Mouse (Mus musculus) frontal cortex, postnatal 36 days (tissue): ENCODE results near the gene Yeats2.

Source experiments
- DNase-seq, 2 experiments: peaks; one replicate each; pipeline ENCODE4 v3.0.0; 2022; ENCODE audit warnings: low spot score in 2 of 2

Gene Yeats2

DNA sequence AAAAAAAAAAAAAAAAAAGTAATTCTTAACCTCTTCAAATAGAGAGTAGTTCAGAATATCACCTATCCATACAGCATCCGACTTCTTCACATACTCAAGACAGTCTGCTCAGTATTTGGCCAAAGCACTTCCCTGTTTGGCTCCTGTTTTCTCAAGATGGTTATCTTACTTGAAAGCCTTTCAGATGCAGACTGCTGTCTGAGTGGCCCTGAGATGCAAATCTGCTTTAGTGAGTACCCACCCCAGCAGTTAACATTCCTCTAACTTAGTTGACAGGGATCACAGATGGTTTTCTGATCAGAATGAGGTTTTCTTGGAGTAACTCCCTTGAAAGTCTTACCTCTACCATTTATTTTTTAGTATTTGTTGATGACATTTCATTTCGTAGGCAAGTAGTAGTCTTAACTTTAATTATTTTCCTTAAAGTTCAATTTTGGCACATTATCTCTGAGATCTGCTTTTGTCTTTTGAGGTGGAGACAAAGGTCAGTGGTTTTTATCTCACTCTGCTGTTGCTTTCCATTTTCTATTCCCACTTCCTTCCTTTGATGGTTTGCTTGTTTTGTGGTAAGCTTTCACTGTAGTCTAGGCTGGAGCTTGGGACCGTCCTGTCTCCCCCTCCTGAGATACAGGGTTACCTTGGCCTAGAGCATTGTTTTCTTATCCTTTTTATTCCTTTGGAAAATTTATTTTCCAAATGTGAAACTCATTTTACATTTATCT, 50.5 kb downstream of the Yeats2 start:
- no peak for DNase-seq

DNA sequence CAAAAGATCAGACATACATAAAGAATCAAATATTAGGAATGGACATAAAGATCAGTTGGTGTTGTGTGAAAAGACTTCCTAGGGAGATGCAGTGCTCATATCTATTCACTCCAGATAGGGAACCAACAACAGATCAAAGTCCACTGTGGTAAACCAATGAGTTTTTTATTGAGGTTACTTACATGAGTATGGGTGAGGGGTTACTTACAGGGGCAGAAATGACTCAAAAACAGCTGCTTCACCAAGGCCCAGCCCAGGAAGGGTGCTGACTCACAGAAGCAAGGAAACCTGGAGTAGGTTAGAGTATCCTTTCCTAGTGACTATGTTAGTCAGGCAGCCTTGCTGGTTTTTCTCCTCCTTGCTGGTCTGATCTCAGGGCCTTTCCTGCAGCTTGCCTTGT, 51.2 kb downstream of the Yeats2 start:
- no peak for DNase-seq

DNA sequence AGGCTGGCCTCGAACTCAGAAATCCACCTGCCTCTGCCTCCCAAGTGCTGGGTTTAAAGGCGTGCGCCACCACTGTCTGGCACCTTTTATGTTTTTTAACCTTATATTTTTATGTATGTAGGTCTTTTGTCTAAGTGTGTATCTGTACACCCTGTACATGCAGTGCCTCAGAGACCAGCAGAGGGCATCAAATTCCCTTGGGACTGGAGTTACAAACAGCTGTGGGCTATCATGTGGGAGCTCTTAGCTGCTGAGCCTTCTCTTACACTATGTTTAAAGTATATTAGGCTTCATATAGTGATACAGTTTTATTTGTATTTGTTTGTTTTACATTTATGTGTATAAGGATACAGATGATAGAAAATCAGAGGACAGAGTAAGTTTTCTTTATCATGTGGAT, 54.7 kb downstream of the Yeats2 start:
- DNase-seq = no peak

DNA sequence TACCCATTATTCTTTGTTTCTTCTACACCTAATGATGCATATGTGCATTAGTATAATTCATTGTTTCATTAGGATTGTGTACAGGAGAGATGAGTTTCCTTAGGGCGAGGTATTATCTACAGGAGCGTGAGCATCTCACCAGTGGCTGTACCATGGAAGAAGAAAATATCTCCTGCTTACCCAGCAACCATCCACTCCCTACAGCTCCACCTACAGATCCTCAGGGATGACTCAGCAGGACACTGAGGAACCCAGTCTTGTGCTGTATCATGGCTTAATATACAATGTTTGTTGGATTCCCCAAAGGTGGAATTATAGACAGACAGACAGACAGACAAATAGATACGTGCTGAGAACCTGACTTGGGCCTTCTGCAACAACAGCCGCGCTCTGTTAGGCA, 56.1 kb downstream of the Yeats2 start:
- DNase-seq = no peak

DNA sequence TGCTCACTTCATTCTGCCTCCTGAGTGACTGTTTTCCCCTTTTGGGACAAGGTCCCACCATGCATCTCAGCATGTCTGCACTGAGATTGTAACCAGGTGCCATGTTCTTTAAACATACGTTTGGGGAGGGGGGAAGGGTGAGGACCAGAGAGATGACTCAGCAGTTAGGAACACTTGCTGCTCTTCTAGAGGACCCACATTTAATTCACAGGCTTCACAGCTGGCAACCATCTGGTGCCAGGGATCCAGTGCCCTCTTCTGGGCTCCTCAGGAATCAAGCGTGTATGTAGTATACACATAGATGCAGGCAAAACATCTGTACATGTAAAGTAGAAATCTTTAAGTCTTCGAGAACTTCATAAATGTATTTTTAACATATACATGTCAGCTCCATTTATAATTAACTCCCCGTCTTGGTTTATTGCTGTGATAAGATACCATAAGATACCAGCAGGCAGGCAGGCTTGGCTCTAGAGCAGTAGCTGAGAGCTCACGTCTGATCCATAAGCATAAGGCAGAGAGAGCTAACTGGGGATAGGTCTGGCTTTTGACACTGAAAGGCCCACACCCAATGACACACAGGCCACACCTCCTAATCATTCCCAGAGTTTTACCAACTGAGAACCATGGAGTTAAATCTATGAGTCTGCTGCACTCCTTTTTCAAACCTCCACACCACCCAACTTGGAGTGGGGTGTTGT, 58.8 kb downstream of the Yeats2 start:
- peak in 1 of 2 experiments; percentile 17 for DNase-seq

DNA sequence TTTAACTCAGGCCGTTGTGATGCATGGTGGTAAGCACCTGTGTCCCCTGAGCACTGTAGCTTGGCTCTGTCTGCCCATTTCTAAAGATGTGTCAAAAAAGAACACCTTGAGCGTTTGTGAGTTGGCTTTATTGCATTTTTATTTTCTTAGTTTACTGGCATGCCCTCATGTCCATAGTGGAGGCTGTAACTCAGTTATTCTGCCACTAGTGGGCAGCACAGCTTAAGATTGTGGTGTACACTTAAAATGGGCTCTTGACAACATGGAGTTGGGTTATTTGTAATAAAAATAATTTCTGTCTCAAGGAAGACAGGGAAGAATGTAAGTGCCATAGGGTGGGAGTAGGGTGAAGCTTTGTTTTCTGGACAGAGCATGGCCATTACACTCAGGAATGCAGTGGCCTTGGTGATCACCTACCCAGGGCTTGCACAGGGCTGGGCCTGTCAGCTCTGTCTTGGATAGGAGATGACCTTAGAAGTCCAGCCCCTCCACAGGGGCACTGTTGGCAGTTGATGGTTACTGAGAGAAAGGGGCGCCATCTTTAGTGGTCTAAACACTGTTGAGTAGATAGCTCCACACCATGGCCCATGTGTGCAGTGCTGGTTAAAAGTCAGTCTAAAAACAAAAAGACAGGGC, 72.8 kb downstream of the Yeats2 start:
- peak in 1 of 2 experiments; percentile 53 for DNase-seq

DNA sequence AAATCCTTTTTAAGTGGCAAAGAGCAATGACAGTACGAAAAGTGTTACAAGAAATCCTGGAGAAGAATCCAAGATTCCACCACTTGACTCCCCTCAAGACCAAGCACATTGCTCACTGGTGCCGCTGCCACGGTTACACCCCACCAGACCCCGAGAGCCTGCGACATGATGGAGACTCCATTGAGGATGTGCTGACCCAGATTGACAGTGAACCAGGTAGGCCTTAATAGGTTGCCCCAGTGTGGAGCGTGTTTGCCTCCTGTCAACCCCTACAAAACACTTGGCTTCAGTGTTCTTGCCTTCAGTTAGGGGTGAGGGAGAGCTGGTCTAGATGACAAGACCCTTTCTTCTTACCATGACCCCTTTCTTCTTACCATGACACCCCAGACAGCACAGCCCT, 81.9 kb downstream of the Yeats2 start:
- no peak for DNase-seq

DNA sequence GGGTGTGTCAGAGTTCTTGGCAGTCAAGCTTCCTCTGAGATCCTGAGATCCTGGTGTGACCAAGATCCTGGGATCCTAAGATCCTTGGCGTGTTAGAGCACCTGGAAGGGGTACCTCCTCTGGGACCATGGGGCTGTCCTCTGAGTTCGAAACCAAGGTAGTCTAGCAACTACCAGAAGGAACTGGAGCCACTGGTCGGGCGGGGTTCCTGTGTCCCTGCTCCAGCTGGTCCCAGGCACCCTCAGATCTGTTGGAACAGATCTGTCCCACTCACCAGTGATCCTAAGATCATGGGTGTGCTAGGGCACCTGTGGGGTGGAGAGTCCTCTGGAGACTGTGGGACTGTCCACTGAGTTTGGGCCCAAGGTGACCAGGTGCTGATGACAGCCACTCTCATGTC, 85.8 kb downstream of the Yeats2 start:
- no peak for DNase-seq

DNA sequence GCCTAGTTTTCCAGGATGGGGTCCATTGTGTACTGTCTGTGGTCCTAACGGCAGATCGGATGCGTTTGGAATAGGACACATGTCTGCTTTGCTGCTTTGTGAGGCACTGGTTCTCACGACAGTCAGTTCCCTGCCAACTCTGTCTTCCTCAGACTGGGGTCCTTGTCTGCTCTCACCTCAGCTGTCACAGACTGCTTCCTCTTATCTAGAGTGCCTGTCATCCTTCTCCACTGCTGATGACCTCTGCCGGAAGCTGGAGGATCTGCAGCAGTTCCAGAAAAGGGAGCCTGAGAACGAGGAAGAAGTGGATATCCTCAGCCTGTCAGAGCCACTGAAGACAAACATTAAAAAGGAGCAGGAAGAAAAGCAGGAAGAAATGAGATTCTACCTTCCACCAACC, 86.6 kb downstream of the Yeats2 start:
- DNase-seq = no peak

DNA sequence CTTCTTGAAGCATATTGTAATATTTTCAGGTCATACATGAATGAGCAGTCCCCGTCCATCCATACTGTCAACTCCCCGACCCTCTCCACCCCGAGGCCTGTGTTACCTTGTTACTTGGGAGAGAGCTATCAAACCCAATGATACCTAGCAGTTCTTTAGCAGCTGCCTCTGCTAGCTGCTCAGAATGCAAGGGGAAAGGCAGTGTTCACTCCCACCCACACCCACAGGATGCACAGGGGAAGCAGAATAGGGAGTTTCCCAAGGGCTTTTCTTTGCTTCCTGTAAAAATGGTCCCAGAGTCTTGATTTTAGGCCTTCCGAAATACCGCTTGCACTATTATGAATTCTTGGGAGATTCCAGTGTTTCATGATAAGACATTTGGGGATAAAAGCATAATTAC, 87.3 kb downstream of the Yeats2 start:
- DNase-seq = no peak

DNA sequence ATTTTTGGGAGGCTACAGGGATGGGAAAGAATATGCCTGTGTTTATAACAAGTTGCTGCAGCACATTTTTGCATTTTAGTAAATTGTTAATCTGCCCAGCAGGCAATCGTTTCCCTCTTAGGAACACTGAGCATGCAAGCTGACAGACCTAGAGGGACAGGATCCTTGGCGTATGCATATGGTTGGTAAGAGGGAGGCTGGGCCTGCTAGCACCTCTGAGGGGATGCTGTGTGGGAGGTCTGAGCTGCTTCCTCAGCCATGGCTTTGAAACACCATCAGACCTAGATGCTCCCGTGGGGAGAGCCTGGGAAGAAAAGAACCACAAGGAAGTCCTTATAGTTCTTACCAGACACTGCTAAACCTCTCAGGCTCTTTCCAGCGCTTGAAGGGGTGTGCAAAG, 93.5 kb downstream of the Yeats2 start:
- no peak for DNase-seq

DNA sequence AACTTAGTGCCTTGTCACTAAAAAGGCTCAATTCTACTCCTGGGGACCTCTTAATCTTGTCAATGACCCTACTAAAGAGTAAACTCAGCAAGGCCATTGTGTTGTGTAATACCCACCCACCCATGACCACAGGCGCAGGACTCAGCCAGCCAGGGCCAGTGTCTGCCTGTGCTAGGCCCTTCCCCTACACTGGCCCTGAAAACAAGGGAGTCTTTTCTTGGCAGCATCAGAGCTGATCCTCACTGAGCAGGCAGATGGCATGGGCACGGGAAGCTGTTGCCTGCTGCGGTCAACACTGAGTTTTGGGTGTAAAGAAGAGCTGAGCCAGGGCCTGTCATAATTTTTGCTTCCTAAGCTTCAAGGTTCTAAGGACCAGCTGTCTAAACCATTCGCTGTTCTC, 96.6 kb downstream of the Yeats2 start:
- DNase-seq = no peak

DNA sequence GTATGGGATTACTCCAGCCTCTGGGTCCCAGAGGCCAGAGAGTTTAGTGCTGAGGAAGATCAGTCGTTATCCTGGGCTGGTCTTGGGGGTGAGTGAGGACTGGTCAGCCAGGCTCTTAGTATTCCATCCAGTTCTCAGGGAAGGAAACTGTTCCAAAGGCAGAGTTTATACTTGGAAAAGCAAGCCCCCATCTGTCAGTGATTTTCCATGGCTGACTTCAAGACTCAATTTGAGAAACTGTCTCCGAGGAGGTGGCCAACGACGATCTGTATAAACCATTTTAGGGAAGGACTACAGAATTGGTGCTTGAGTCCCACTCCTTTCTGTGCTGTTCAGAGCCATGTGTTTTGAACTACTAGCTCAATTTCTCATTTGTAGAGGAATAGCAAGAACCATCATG, 97.8 kb downstream of the Yeats2 start:
- no peak for DNase-seq

DNA sequence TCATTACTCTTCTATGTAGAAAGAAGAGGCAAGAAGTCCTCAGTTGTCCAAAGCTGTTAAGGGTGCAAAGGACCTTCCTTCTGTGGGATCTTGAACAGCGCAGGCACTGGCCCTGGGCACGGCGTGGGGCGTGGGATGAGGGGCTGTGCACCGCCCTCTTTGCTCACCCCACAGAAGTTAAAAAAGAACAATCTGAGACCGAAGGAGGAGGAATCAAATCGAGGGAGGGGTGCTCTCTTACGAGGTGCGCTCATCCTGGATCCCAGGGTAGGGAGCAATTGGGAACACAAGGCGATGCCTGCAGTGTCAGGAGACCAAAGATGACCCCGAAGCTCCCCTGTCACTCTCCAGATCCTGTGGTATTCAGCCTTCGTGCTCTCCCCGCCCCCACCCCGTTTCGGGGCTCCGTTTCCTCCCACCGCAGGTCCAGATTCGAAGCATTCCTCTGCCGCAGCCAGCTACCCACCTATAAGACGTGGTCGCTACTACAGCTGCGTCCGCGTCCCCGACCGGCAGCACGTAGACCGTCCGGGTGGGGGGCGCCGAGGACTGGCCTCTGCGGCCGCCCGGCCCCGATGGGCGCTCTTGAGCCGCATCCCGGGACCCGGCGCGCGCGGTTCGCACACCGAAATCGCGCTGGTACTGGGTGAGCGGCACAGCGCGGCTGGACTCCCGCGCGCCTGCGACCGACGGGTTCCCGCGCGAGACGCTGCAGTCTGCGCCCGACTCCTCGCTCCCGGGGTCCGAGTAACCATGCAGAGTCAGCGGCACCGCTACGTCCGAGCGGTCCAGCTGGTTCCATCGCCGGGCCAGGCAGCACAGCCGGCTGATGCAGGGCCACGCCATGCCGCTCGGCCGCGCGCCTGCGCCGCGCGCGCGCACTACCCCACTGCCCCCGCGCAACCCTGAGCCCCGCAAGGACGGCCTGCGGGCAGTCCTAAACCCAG, 99.9 kb downstream of the Yeats2 start, which contains the start of gene Map6d1:
TSS of gene Map6d1 (minus strand) at position 891 of the 947 bp plus-strand sequence.
- peak; percentile 72 to 73 for DNase-seq

DNA sequence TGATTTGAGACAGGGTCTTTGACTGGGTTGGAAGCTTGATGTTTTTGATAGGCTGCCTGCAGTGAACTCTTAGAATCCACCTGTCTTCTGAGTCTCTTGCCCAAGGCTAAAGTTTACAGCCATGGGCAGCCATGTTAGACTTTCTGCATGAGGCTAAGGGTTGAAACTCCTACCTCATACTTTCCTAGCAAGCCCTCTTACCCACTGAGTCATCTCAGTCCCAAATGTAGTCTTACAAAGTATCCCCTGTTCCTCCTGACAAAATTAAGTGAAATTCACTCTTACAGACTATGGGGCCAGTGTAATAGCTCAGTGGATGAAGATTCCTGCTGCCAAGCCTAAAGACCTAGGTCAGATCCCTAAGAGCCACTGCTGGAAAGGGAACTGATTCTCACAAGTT, 106.2 kb downstream of the Yeats2 start:
- no peak for DNase-seq

DNA sequence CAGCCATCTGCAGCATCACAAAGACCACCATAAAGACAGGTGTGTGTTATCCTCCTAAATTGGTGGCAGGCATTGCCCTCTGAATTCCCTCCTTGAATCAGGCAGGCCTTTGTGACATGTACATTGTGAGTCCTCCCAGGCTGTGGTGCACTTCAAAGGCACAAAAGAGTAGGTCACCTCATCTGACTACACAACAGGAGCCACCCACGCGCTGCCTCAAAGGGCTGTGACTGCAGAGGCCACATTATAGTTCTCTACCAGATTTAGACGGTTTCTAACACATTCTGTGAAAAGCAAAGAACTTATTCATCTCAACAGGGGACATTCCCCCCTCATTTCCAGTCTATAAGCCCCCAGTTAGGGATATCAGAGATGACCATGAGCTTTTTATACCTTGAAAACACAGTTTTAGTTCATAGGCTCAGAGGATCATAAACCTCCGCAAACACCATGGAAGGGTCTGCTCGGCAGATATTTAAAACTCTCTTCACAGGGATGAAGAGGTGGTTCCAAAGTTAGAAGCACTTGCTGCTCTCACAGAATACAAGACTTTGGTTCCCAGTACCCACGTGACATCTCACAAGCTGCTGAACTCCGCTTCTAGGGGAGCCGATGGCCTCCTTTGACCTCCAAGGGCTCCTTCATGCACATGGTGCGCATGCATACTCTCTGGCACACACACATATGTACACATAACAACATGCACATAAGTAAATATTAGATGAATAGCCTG, 107.7 kb downstream of the Yeats2 start:
- DNase-seq = peak in 1 of 2 experiments; percentile 70

DNA sequence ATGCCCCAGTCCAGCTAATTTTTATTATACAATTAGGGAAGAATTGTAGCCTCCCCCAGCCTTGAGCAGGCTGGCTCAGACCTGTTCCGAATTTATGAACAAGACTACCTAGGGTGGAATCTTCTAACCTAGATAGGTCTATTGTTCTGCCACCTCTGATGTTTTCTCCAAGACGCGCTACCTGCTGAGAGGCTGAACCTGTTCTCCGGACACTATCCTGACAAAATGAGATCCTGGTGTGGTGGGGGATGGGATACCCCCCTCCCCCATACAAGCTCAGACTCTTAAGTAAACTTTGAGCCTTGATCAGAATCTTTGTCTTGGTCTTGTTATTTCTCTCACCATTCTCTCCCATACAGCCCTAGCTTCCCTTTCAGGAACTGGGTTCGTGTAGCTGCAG, 117.1 kb downstream of the Yeats2 start:
- no peak for DNase-seq

DNA sequence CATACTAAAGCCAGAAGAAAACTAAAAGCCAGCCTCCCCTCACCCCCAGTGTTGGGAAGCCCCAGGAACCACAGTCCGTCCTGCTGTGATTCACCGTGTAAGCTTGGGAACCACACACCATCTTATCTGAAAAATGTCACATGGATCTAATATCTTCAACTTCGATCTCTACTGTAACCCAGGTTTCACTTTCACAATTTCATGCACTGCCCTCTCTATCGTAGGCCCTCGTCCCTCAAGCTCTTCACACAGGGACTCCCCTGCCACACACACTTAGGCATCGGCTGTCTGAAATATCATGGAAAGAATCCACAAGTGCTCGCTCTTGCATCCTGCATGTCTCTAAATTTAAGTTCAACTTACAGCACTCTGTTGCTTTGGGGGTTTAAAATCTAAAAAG, 124.2 kb downstream of the Yeats2 start:
- no peak for DNase-seq

DNA sequence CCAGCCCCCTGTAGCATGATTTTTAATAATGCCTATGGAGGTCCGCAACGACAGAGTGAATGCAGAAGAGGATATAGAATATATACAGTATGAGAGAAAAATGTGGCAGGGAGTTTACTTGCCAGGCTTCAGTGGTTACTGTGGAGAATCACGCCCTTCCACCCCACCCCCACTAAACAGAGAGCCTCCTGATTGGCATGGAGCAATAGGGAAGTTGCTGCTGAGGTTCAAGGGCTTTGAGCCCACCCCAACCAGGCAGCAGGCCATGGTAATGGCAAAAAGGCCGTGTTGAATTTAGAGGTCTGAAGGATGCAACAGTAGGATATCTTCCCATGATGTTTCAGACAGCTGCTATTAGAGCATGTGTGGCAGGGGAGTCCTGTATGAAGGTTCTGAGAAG, 130.5 kb downstream of the Yeats2 start:
- DNase-seq = no peak

DNA sequence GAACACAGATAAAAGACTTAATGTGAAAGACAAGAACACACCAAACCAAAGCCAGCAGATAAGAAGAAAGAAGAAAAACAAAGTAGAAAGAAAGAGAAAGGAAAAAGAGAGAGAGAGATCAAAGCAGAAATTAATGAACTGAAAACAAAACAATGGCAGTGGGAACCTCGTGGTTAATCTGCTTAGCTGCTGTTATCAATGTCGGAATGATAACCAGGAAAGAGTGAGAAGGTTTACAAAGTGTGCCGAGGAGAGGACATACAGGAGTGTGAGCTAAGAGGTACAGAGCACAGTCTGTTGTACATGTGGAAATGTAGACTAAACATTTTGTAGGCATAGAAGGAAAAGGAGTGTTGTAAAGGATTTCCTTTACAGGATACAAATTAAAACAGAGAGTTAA, 132.1 kb downstream of the Yeats2 start:
- no peak for DNase-seq

DNA sequence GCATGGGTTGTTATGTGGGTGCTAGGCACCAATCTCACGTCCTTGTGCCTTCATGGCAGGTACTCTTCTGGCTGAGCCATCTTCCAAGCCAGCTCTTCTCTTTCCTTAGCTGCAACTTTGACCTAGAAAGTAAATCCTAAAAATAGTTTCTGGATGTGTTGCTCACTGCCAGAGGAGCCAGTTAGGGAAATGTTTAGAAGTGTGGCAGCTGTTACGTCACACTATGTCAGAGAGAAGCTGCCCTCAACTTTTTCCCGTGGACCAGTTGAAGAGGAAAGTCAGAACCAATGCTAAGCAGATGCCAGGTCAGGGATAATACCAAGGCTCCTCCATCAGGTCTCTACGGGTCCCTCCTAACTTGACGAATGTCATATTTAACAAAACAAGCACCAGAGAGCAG, 138.5 kb downstream of the Yeats2 start:
- DNase-seq = no peak
